Mouse (Mus musculus): Measurements from ENCODE around the gene Vmn1r39.
"Not testable (repeated sequence)": the region's sequence is repeated elsewhere in the genome, so short reads cannot be mapped to it uniquely, and the experiment has no call there.

Vmn1r39 gene

DNA sequence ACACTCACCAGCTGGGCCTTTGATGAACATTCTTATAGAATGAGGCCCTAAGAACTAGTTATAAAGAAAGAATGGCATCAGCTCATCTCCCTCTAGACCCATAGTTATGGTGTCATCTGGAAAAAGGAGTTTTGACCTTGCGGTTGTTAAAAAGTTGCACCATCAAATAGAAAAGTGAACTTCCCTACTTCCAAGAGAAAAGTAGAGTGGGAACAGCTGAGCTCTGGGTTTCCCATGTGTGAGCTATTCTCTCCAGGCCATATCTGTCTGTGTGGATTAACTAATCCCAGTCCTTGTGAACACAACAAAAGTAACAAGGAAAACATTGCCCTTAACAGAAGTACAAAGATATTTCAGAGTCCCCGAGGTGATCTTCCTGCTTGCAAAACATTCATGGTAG lies at the start of gene Vmn1r39:
Gene Vmn1r39 (minus strand): TSS at position 101 of the 400 bp plus-strand sequence.
- no peak for DNase-seq

DNA sequence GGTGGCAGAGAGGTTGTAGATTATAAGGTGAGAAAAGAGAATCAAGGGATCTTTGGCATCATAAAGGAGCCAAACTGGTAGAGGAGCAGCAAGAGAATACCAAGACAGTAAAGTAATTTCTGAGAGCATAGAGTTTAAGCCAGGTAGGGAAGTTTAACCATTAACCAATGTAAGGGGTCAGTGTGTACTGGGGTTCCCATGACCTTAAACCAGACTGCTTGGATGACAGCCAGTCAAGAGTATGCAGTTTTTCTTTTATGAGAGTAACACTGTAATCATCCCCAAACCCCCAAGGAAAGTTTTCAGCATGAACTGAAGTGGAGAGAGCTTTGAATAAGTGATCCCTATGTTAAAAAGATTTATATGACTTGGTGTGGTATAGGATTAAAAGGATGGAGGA lies 49.0 kb upstream of the Vmn1r39 start:
- DNase-seq = no peak

DNA sequence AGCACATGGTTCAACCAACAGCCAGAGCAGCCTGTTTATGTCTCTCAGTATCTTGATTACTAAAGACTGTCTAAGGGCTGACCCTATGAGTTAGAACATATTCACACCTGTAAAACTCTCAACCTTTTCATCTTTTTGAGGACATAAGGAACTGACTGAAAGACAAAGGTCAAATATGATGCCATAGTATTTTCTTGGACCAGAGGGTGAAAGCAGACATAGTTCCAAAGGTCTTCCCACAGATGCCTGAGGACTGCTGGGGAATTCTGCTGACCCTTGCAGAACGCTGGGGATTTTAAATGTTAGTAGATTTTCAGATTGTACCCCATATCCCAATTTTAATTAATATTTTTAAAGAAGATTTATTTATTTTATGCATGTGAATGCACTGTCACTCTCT lies 47.9 kb upstream of the Vmn1r39 start:
- no peak for DNase-seq

DNA sequence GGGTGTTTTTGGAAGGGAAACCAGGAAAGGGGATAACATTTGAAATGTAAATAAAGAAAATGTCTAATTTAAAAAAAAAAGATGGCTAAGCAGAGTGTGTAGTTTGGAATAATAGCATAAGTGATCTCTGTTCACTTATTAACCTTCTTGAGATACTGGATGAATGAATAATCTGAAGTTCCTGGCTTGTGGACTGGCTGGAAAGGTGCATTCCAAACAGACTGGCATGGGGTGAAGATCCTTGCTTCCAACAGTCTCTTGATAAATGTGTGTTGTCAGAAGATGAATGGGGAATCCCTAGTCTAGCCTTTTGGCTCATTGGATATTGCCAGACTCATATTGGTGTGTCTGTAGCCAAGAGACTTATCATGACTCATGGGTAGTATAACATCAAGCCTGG lies 45.8 kb upstream of the Vmn1r39 start:
- DNase-seq = no peak

DNA sequence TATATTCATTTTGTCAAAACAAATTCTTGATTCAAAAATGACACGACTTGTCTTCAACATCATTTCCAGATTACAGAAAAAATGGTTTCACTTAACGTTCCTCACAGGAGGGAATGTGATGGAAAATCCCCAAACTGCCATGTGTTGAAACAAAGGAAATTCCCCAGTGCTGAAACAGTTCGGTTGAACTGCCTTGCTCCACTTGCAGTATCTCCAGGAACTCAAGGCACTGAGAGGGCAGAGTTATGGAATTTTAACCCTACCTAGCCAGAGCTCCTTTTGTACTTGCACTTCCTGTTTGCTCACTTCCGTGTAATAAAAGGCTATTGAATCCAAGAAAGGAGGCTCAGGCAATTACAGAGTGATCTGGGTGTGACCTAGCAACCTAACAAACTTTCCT lies 38.5 kb upstream of the Vmn1r39 start:
- no peak for DNase-seq

DNA sequence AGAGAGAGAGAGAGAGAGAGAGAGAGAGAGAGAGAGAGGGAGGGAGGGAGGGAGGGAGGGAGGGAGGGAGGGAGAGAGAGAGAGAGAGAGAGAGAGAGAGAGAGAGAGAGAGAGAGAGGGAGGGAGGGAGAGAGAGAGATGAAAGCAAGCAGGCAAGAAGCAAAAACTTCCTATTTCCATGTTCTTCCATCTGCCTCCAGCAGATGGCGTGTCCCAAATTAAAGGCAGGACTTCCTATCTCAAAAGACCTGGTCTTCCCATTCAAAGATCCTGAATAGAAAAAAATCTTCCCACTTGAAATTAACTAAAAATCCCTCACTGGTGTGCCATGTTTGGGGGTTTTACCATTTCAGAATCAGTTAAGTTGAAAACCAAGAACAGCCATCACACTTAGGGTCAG lies 30.2 kb upstream of the Vmn1r39 start:
- DNase-seq = not testable (repeated sequence)

DNA sequence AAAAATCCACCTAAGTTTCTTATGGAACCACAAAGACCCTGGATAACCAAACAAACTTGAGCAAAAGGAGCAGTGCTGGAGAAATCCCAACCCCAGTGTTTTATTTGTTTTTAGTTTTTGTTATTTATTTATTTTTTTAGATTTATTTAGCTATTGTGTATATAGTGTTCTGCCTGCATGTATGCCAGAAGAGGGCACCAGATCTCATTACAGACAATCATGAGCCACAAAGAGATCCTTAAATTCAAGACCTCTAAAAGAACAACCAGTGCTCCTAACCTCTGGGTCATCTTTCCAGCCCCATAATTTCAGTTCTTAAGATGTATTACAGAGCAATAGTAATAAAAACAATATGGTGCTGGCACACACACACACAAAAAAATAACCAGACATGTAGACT lies 26.5 kb upstream of the Vmn1r39 start:
- no peak for DNase-seq

DNA sequence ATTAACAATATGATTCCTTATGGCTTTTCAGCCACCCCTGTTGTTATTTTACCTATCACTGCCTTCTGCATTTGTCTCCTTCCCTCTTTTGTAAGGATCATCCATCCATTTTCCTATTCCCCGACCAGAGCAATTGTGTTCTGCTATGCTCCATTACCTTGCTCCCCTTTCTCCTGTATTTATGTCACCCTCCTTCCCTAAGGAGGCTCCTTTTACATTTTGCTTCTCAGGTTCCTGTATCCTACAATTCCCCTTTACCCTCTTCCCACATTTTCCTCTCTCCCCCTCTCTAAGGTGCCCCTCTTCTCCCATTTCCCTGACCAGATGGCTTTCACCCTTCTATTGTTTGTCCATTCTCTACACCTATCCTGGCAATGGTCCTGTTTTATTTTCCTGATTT lies 4.1 kb downstream of the Vmn1r39 start:
- no peak for DNase-seq

DNA sequence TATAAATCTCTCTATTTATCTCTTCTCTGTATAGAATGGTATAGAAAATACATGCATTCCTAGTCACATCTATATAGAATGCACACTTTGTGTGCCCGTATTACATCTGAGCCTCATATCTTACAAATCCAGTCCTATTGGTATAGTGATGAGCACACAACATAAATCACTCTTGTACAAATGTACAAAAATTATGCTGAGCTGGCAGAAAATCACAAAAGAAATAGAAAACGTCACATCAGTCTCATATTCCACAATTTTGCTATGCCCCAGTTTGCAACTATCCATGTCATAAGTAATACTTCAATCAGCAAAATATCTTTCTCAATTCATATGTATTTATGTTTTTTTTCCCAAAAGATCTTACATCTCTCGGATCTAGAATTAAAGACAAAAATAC lies 4.7 kb downstream of the Vmn1r39 start:
- no peak for DNase-seq

DNA sequence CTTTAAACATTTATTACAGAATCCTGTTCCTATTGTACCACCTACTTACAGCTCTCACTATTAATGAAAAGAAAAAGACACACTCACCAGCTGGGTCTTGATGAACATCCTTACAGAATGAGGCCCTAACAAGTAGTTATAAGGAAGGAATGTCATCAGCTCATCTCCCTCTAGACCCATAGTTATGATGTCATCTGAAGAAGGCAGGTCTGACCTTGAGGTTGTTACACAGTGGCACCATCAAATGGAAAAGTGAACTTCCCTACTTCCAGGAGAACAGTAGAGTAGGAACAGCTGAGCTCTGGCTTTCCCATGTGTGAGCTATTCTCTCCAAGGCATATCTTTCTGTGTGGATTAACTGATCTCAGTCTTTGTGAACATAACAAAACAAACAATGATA lies 27.9 kb downstream of the Vmn1r39 start, which contains the start of gene Vmn1r38:
Gene Vmn1r38 (minus strand): TSS at position 101 of the 400 bp plus-strand sequence.
- DNase-seq = not testable (repeated sequence)

All from thymus, adult 18-20 months (tissue).